Mouse (Mus musculus) limb, embryonic 14.5 days (tissue): ENCODE data around the gene Ptn. TPM values are rescaled to one million over a fixed set of nuclear protein-coding genes. Genes with fewer than 3 reads are reported as not detected.

Experiments
- ATAC-seq: fragments of 200-750 bp; cut with Nextera tagmentation; 2 replicates; pipeline ENCODE4 v1.8.0; 2017; ENCODE audit warnings: low read depth, moderate number of reproducible peaks, moderate TSS enrichment; ENCODE audit not compliant: low FRiP score
- DNase-seq: peaks from one replicate; pipeline ENCODE4 v3.0.0-alpha.2; 2015; ENCODE audit warnings: low spot score
- H3K27ac ChIP-seq: fragments of 300-500 bp; sonication (generic); replicated peaks from 2 replicates; pipeline ENCODE4 v1.5.1; 2014; ENCODE audit warnings: low read depth, mild to moderate bottlenecking, low read length, moderate library complexity, mixed read lengths
- H3K27me3 ChIP-seq: fragments of 300-500 bp; sonication (generic); 2 replicates; pipeline ENCODE4 v1.6.1; 2014; ENCODE audit warnings: low read length, mixed read lengths; ENCODE audit not compliant: control insufficient read depth, insufficient read depth
- H3K36me3 ChIP-seq: fragments of 300-500 bp; sonication (generic); 2 replicates; pipeline ENCODE4 v1.6.1; 2014; ENCODE audit warnings: mild to moderate bottlenecking, low read length, moderate library complexity, mixed read lengths; ENCODE audit not compliant: control insufficient read depth, insufficient read depth
- H3K4me1 ChIP-seq: fragments of 300-500 bp; sonication (generic); 2 replicates; pipeline ENCODE4 v1.6.1; 2014; ENCODE audit warnings: antibody characterized with exemption, low read length, mixed read lengths; ENCODE audit not compliant: control insufficient read depth, insufficient read depth
- H3K4me2 ChIP-seq: fragments of 300-500 bp; sonication (generic); replicated peaks from 2 replicates; pipeline ENCODE4 v1.6.1; 2014; ENCODE audit warnings: low read depth, mild to moderate bottlenecking, low read length, moderate library complexity; ENCODE audit not compliant: severe bottlenecking
- H3K4me3 ChIP-seq: fragments of 300-500 bp; sonication (generic); replicated peaks from 2 replicates; pipeline ENCODE4 v1.5.1; 2014; ENCODE audit warnings: low read length
- H3K9ac ChIP-seq: fragments of 300-500 bp; sonication (generic); 2 replicates; pipeline ENCODE4 v1.6.1; 2014; ENCODE audit warnings: mild to moderate bottlenecking, low read depth, low read length, moderate library complexity; ENCODE audit not compliant: severe bottlenecking
- H3K9me3 ChIP-seq: fragments of 300-500 bp; sonication (generic); 2 replicates; pipeline ENCODE4 v1.6.1; 2016; ENCODE audit warnings: low read length; ENCODE audit not compliant: control insufficient read depth
- POLR2A ChIP-seq: fragments of 200-500 bp; IDR thresholded peaks from 2 replicates; pipeline ENCODE4 v1.8.0; 2012; ENCODE audit warnings: inconsistent platforms, mild to moderate bottlenecking, moderate library complexity, borderline replicate concordance; ENCODE audit not compliant: insufficient read depth, insufficient read length; ENCODE audit errors: extremely low read depth
- WGBS: fragments of 180-500 bp; shearing (Covaris S2); extraction: QIAGEN DNeasy Blood & Tissue Kit; methylation state at CpG from one replicate; pipeline ENCODE4 v1.1.7; 2014; 5-methylcytosine and 5-hydroxymethylcytosine counted together
- polyA plus RNA-seq, 2 experiments: library from polyadenylated mRNA; depleted of rRNA in 1 of 2; stranded (reverse) in 1 of 2; unstranded in 1 of 2; fragments of >200 nt; fragmentation: Nextera tagmentation in 1 of 2; extraction: Ambion mirVana in 1 of 2; gene quantifications; 2 replicates each; pipeline versions ENCODE4 v1.2.1 to v1.2.3; 2012 to 2014

Gene Ptn
- polyA plus RNA-seq, 2 experiments: 513 to 595 TPM

DNA sequence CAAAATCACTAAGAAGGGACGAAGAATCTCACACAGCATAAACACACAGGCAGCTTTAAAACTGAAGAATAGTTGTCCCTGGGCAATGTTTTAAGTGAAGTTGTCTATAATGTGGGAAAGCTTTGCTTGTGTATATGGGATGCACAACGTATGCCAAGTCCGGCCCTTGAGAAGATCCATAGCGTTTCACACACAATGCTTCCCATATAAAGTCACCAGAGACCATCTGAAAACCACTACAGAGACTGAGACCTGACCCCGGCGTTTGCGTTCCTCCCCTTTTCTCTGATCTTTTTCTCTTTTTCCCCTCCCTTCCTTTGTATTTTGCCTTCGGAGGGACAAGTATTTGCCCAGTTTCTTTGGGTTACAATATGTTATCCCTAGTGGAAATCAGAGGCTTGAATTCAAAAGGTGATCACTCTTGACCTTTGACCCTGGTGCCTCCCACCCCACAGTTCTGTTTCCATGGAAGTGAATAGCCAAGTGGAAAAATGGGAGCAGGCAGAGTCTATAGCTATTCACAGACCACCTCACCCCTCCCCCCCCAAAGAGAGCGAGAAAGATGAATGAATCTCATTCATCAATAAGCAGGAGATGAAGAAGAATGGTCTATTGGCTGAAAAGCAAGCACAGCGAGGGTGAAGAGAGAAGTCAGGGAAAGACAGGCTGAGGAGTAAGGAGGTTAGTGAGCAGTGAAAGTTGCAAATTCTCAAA lies 34.2 kb downstream of the Ptn start:
- H3K9ac ChIP-seq: no peak overlapping the region
- ATAC-seq (no peak), DNase-seq (no peak)
- H3K27me3 ChIP-seq: no peaks in the 10 kb centered on the region
- no peak for TF ChIP-seq POLR2A
- no peak overlapping the region for H3K4me3 ChIP-seq
- 78% methylated on average over 10 of the region's 10 CpGs for WGBS
- H3K4me1 ChIP-seq: peaks cover 22% of the 10 kb centered on the region; the same call in 1 of the 2 replicates
- H3K27ac ChIP-seq: no peak overlapping the region
- no peaks in the 10 kb centered on the region for H3K9me3 ChIP-seq
- H3K36me3 ChIP-seq: peaks cover 17% of the 10 kb centered on the region
- H3K4me2 ChIP-seq: no peak overlapping the region

DNA sequence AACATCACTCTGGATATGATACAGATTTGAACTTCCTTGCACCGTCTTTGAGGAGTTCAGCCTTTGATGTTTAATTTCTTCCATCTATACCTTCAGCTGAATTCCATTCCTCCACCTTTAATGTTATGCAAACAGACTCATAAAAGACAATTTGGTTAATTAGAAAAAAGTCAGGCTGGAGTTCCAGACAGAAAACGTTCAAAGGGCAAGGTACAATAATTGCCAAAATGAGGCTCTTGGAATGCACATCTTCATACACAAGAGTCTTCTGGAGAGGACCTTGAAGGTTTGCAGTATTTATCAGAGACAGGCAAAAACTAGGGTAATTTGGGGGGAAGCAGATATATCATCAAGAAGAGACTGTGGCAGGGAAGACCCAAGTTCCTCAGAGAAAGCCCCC lies 37.5 kb downstream of the Ptn start:
- peaks cover 17% of the 10 kb centered on the region; the same call in 1 of the 2 replicates for H3K4me1 ChIP-seq
- no peak overlapping the region for H3K9ac ChIP-seq
- ATAC-seq (no peak), DNase-seq (no peak)
- H3K36me3 ChIP-seq: peaks cover 21% of the 10 kb centered on the region; the same call in 1 of the 2 replicates
- WGBS: 61% methylated on average over 2 of the region's 2 CpGs
- no peak for TF ChIP-seq POLR2A
- H3K27ac ChIP-seq: no peak overlapping the region
- no peaks in the 10 kb centered on the region for H3K27me3 ChIP-seq
- H3K9me3 ChIP-seq: no peaks in the 10 kb centered on the region
- H3K4me3 ChIP-seq: no peak overlapping the region
- H3K4me2 ChIP-seq: no peak overlapping the region

DNA sequence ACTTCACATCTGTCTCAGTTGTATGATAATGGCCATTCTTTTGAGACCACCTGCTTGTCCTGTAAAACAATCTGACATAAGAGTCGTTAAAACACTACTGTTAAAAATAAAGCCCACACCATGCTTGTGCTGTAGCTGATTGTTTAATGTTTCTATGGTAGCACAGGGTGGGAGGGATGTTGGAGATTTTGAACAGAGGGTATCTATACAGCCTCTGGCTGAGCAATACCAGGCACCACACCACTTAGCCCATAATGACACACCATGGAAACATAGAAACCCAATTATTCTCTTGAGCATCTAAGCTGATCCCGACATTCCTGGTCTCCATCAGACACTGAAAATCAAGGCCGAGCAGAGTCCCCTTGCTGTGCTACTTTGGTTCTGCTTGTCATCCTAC lies 41.0 kb downstream of the Ptn start:
- Histone ChIP-seq H3K4me2 (no peak overlapping the region), H3K4me1 (no peaks in the 10 kb centered on the region), H3K27ac (no peak overlapping the region), H3K36me3 (peaks cover 43% of the 10 kb centered on the region), H3K9me3 (no peaks in the 10 kb centered on the region), H3K27me3 (no peaks in the 10 kb centered on the region), H3K9ac (no peak overlapping the region), H3K4me3 (no peak overlapping the region)
- no peak for ATAC-seq
- no peak for TF ChIP-seq POLR2A
- WGBS: 84% methylated on average over 3 of the region's 3 CpGs
- DNase-seq: no peak

DNA sequence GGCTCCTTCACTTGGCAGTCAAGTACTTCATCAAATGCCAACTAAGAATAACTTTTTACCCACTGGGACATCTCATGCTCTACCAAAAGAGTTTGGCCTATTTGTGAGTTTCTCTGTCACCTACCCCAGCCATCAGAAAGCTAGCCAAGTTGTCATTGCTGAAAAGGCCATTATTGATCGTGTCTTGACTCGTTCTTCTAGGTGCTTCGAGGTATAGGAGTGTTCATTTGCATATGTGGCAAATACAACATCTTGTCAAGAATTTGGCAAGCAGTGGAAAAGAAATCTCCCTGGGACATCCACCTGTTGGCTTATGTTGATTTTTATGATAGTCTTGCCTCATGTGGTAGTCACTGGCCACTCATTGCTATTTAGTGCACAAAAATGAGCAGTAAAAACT lies 43.1 kb downstream of the Ptn start:
- no peak for TF ChIP-seq POLR2A
- WGBS: 90% methylated on average over 3 of the region's 3 CpGs
- H3K27ac ChIP-seq: no peak overlapping the region
- H3K4me1 ChIP-seq: no peaks in the 10 kb centered on the region
- DNase-seq (no peak), ATAC-seq (no peak)
- no peaks in the 10 kb centered on the region for H3K9me3 ChIP-seq
- no peak overlapping the region for H3K4me3 ChIP-seq
- H3K4me2 ChIP-seq: no peak overlapping the region
- peaks cover 33% of the 10 kb centered on the region for H3K36me3 ChIP-seq
- no peak overlapping the region for H3K9ac ChIP-seq
- no peaks in the 10 kb centered on the region for H3K27me3 ChIP-seq

DNA sequence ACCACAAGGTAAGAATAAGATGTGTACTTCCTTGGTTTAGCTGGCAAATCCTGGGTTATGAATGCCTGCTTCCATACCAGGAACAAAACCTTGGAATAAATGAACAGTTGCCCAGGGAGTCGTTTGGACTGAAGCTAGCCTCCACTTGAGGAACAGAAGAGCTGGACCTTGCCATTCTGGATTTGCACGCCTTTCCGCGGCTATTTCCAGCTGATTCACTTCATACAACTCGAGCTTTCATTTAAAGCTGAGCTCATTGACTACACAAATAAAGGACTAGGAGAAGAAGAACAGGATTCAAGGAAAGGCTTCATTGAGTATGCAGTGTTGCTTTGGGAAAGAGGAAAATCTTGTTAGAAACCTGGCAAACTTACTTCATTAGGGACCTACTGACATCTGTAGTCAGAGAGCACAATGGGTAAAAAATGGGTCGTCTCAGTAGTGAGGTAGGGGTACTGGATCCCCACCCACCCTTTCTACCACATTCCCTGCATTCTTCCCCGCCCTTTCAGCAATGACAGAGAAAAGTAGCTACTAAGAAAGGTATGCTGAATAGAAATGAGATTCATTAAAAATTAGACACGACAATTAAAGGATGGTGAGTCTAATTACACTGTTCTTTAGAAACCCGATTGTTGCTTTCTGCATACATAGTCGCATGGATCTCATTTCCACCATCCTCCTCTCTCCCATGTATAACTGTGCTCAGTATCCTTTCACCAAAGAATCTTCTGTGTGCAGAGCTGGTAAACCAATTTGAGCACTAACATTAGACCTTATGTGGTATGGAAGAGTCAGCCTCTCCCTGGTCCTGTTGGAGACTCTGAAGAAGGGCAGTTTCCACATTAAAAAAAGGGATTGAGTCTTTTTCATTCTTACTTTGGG lies 54.8 kb downstream of the Ptn start:
- 86% methylated on average over 10 of the region's 10 CpGs for WGBS
- H3K4me2 ChIP-seq: no peak overlapping the region
- DNase-seq: no peak
- ATAC-seq: no peak
- H3K9ac ChIP-seq: no peak overlapping the region
- 0 out of 2 replicates have a peak, but pooled peaks cover 3% of the 10 kb centered on the region for H3K36me3 ChIP-seq
- no peaks in the 10 kb centered on the region for H3K9me3 ChIP-seq
- H3K27me3 ChIP-seq: no peaks in the 10 kb centered on the region
- no peak for TF ChIP-seq POLR2A
- H3K4me1 ChIP-seq: 0 out of 2 replicates have a peak, but pooled peaks cover 5% of the 10 kb centered on the region
- no peak overlapping the region for H3K27ac ChIP-seq
- no peak overlapping the region for H3K4me3 ChIP-seq
